Mouse (Mus musculus): Measurements from ENCODE around the gene Necab2. TPM values are rescaled to one million over a fixed set of nuclear protein-coding genes. Genes with fewer than 3 reads are reported as not detected.

Gene Necab2
- total RNA-seq, 2 experiments from 2014 or later, result 35.9 to 48.5 TPM

GRCm38 (mm10) chr8:119446990-119447780 is 666 bp downstream of the Necab2 start:
- intact Hi-C loops (cut with DNase I), result loop anchor here (5.0 to 10.0 kb wide), 3 partner anchors 55 to 158 kb away; partner anchors contain the start of genes Slc38a8 and Taf1c
- peak; percentile 34 for DNase-seq

- DNase-seq, result no peak
- intact Hi-C loops (cut with DNase I), result loop anchor here (5.0 to 10.0 kb wide), 3 partner anchors 55 to 157 kb away; partner anchors contain the start of genes Slc38a8 and Taf1c
Measured at GRCm38 (mm10) chr8:119447781-119448170, 1.3 kb downstream of the Necab2 start.

GRCm38 (mm10) chr8:119449627-119450026 is 3.1 kb downstream of the Necab2 start:
- DNase-seq, result no peak
- intact Hi-C loops (cut with DNase I), result loop anchor here (5.0 to 10.0 kb wide), 3 partner anchors 53 to 155 kb away; partner anchors contain the start of genes Slc38a8 and Taf1c

GRCm38 (mm10) chr8:119451131-119451530 is 4.6 kb downstream of the Necab2 start:
- intact Hi-C loops (cut with DNase I), result no loop called here
- no peak for DNase-seq

GRCm38 (mm10) chr8:119452919-119453318 is 6.4 kb downstream of the Necab2 start:
- intact Hi-C loops (cut with DNase I), result no loop called here
- DNase-seq, result no peak

DNA sequence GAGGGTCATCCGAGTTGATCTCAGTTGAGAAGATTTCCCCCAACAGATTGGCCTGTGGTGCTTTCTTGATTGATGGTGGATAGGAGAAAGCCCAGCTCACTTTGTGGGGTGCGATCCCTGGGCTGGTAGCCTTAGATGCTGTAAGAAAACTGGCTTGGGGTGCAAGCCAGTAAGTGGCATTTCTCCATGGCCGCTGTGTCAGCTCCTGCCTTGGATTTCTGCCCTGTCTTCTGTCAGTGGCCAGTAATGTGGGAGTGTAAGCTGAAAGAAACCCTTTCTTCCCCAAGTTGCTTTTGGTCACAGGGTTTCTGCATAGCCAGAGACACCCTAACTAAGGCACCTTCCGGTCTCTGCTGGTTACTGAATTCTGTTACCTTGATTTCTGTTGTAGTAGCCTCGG is 9.5 kb downstream of the Necab2 start:
- DNase-seq, result no peak
- intact Hi-C loops (cut with DNase I), result no loop called here

GRCm38 (mm10) chr8:119459724-119460123 is 13.2 kb downstream of the Necab2 start:
- DNase-seq, result peak; percentile 55
- intact Hi-C loops (cut with DNase I), result no loop called here

- DNase-seq, result peak; percentile 60
- intact Hi-C loops (cut with DNase I), result no loop called here
Measured at GRCm38 (mm10) chr8:119461356-119461755, 14.8 kb downstream of the Necab2 start.

DNA sequence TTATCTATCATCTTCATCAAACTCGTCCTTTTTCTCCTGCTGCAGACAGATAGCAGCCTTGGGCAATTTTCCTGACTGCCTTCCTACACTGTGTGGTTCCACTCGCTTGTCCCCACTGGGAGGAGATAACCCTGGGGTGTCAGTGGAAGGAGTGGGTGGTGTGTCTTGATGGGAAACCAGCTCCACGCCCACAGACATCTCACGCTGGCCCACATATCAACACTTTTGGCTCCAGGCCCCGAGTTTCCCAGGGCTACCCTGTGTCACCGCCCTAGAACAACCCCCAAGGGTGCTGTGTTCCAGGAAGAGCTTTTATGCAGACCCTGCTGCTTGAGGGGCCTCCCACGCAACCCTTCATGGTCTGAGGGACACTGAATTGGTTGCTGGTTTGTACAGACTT is 17.2 kb downstream of the Necab2 start:
- no peak for DNase-seq
- intact Hi-C loops (cut with DNase I), result no loop called here

- intact Hi-C loops (cut with DNase I), result no loop called here
- peak; percentile 35 for DNase-seq
Measured at GRCm38 (mm10) chr8:119466105-119466504, 19.6 kb downstream of the Necab2 start.

DNA sequence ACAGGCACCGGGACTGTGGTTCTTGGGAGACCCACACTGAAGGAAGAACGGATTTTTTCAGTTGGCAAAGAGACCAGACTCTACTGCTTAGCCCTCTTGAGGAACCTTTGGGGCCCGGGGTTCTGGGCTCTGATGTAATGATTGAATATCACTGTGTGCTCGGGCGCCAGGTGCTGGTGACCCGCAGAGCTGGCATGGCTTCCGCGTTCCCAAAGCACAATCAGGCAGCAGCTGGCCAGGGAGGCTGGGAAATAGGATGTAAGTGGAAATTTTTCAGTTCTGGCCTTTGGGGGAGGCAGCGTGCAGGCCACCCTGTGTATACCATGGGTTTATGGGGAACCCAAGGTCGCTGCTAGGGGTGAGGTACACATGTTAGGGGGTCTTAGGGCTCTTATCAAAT is 20.3 kb downstream of the Necab2 start:
- DNase-seq, result peak; percentile 44
- intact Hi-C loops (cut with DNase I), result no loop called here

DNA sequence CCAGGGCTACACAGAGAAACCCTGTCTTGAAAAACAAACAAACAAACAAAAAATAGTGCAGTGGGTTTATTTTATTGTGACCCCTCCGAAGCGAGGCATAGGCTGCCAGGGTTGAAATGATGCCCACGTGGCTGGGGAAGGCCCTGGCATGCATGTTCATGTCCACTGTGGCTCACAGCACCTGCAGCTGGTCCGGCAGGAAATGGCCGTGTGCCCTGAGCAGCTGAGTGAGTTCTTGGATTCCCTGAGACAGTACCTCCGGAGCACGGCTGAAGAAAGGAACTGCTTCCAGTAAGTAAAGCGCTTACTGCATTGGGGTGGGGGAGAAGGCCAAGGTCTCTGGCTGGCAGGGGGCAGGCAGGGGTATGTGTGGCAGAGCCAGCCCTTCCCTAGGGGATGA is 21.6 kb downstream of the Necab2 start:
- DNase-seq, result peak; percentile 40
- intact Hi-C loops (cut with DNase I), result no loop called here

- intact Hi-C loops (cut with DNase I), result no loop called here
- DNase-seq, result no peak
Measured at GRCm38 (mm10) chr8:119478684-119479083, 32.2 kb downstream of the Necab2 start.

- DNase-seq, result no peak
- intact Hi-C loops (cut with DNase I), result no loop called here
Measured at GRCm38 (mm10) chr8:119484145-119484896, 37.8 kb downstream of the Necab2 start.

DNA sequence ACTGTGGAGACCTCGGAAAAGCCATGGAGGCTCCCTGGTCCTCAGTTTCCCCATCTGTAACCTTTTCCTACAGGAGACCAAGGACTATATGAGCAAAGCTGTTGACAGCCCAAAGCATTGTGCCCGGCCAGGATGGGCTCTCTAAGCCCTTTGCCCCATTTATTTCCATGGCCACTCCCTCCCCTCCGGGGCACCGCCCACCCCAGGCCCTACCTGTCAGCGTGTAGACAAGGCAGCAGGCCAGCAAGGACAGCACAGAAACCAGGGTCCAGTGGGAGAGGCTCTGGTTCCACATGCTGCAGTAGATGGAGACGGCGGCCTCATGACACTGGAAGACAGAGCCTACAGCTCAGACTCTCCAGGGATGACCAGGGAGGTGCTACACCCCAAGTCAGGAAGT is 40.6 kb downstream of the Necab2 start:
- no peak for DNase-seq
- intact Hi-C loops (cut with DNase I), result no loop called here

DNA sequence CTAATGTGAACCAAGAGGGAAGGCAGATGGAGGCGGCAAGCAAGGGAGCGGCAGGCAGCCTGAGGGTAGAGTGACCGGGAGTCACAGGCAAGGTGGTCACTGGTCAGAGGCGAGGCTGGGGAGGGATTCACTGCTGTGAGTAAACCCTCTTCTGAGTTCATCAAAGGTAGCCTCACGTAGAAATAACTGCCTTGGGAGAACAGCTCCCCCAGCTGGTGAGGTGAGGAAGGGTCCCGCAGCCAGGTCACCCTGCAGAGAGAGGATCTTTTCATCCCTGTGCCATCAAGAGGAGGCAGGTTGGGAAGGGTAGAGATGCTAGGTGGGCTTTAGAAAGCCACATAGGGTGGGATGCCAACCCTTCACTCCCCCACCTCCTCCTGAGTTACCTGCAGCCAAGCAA is 50.3 kb downstream of the Necab2 start:
- intact Hi-C loops (cut with DNase I), result no loop called here
- peak; percentile 30 for DNase-seq

DNA sequence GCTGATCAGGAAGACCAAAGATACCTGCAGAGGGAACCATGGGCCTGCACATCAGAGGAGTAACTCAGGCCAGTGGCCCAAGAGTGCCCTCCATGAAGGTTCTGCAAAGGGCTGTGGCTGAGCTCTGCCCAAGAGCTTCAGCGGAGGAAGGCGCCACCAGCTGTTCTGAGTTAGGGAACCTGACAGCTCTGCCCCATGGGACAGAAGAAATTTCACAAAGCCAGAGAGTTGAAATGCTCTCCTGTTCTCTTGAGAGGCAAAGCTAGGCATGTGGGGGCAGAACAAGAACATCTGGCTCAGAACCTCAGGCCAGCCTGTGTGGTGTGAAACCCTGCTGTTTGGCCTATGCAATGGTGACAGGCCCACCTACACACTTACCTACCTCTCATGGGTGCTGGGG is 53.3 kb downstream of the Necab2 start:
- no peak for DNase-seq
- intact Hi-C loops (cut with DNase I), result loop anchor here (5.0 kb wide), 1 partner anchor 53 kb away; the partner anchor contains the start of gene Necab2

GRCm38 (mm10) chr8:119501598-119501997 is 55.1 kb downstream of the Necab2 start, which contains the start of gene Slc38a8:
TSS of gene Slc38a8 (minus strand) at chr8:119501698.
- intact Hi-C loops (cut with DNase I), result loop anchor here (5.0 kb wide), 1 partner anchor 54 kb away; the partner anchor contains the start of gene Necab2
- no peak for DNase-seq

DNA sequence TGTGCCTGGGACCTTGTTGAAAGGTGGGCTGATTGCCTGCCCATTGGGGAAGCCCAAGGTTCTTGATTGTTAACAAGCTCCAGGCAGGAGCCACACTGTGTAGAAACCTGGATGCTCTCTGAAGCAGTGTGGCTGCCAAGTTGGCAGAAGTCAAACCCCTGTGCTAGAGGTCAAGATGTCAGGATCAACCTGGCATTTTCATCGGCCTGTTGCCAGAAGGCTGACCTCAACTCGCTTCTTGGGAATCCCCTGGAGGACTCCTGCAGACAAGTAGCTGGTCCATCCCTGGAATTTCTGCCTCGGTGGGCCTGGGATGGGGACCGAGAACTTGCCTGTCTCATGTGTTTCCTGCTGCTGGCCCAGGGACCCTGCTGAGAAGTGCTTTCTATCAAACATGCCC is 55.6 kb downstream of the Necab2 start:
- DNase-seq, result peak; percentile 23
- intact Hi-C loops (cut with DNase I), result loop anchor here (5.0 kb wide), 1 partner anchor 55 kb away; the partner anchor contains the start of gene Necab2

DNA sequence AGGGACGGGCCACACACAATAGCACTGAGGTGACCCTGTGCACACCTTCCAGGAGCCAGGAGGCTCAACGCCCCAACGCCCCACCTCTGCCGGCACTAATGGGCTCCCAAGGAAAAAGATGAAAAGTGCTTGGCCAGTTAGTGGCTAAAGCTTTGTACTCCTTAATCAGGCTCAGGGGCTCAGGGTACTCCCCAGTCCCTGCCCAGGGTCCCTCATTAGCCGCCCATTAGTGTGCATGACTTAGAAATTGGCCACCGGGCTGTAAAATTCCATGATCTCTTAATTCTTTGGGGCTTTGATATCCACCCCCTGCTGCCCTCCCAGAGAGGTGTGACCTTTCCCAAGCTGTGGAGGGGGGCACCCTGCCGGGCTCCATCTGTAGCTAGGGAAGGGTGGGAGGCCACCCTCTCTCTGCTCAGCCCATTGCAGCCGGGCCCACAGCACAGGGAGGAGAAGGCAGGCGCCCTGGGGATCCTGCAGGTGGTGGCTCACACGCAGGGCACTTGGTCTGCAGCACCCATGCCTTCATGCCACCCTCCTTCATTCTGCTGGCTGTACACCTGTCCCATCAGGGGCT is 56.8 kb downstream of the Necab2 start:
- intact Hi-C loops (cut with DNase I), result loop anchor here (5.0 kb wide), 1 partner anchor 56 kb away; the partner anchor contains the start of gene Necab2
- no peak for DNase-seq

GRCm38 (mm10) chr8:119505488-119505887 is 59.0 kb downstream of the Necab2 start:
- no peak for DNase-seq
- intact Hi-C loops (cut with DNase I), result no loop called here

Measured in left cerebral cortex, postnatal 4 days (tissue).